Comparison of ENCODE assay signal across 17 mouse cellular contexts in the genomic region with DNA sequence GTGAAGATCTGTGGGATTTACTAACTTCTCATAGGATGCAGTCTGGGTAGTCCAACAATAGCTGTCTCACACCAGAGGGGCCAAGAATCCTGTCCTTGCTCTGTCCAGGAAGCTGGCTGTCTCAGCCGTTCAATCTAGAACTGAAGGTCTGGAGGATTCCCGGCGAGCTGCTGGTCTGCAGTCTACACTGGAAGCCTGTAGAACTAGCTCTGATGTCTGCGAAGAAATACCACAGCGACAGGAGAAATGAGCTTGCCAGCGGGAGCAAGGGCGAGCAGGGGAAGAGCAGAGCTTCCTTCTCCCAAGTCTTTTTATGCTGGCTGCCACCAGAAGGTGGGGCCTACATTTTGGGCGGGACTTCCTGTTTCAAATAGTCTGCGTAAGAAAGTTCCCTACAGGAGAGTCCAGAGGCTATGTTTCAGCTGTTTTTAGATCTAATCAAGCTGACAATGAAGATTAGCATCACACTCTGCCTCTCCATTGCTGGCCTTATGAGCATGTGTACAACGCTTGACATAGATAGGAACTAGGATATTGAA.
DNase-seq lines count a peak whose midpoint lies in the region; ATAC-seq and TF ChIP-seq lines count a peak whose summit lies in the region.
"Had no signal": no experiment of that assay in that cellular context is flagged by ENCODE, and none has a peak within 500 bp of the region (broad histone marks: within the 10 kb centered on the region; RNA-seq: fewer than 3 reads in every experiment).

No protein-coding gene starts in this region.

- H3K9me3 ChIP-seq in kidney, embryonic 14.5 days (ENCODE audit: control insufficient read depth, low read length) = no peaks in the 10 kb centered on the region
- H3K9me3 ChIP-seq in limb, embryonic 10.5 days (replicated peaks) = no peaks in the 10 kb centered on the region
- no peaks in the 10 kb centered on the region for H3K9me3 ChIP-seq in hindbrain, embryonic 12.5 days (replicated peaks)
- H3K9me3 ChIP-seq: embryonic facial prominence, embryonic 13.5 days had no signal

- TF ChIP-seq CTCF in kidney, adult 2 months (conservative IDR thresholded peaks at IDR 0.05; ENCODE audit: insufficient read depth, insufficient read length, low read depth, low read length) = no peak

- no peaks in the 10 kb centered on the region for H3K36me3 ChIP-seq in kidney, adult 2 months (ENCODE audit: control insufficient read depth, insufficient read depth, low read length)
- H3K36me3 ChIP-seq in kidney, embryonic 14.5 days (ENCODE audit: control insufficient read depth, insufficient read depth, low read length) = no peaks in the 10 kb centered on the region
- H3K36me3 ChIP-seq in limb, embryonic 10.5 days = no peaks in the 10 kb centered on the region
- no peaks in the 10 kb centered on the region for H3K36me3 ChIP-seq in hindbrain, embryonic 12.5 days
- H3K36me3 ChIP-seq: embryonic facial prominence, embryonic 13.5 days had no signal

- ATAC-seq in CD4-positive, CD25-positive, alpha-beta regulatory T cell, adult 4 months = no peak
- ATAC-seq in kidney, embryonic 14.5 days (ENCODE audit: low FRiP score, low TSS enrichment) = no peak
- ATAC-seq in hindbrain, embryonic 12.5 days (ENCODE audit: low FRiP score) = no peak
- ATAC-seq: activated CD4-positive, CD25-positive, alpha-beta regulatory T cell, adult 4 months; intestine, postnatal 0 days had no signal

- 71% methylated on average over 10 of the region's 10 CpGs for WGBS in kidney, adult 2 months
- WGBS in kidney, embryonic 14.5 days = 79% methylated on average over 10 of the region's 10 CpGs
- 87% methylated on average over 10 of the region's 10 CpGs for WGBS in limb, embryonic 10.5 days
- 89% methylated on average over 10 of the region's 10 CpGs for WGBS in hindbrain, embryonic 12.5 days

- no peak overlapping the region for H3K27ac ChIP-seq in kidney, adult 2 months (ENCODE audit: insufficient read depth, low read depth, low read length)
- no peak overlapping the region for H3K27ac ChIP-seq in kidney, embryonic 14.5 days (ENCODE audit: low read depth, low read length)
- H3K27ac ChIP-seq in limb, embryonic 10.5 days = no peak overlapping the region
- no peak overlapping the region for H3K27ac ChIP-seq in hindbrain, embryonic 12.5 days
- H3K27ac ChIP-seq: embryonic facial prominence, embryonic 13.5 days; heart, adult 2 months; hindbrain, embryonic 14.5 days had no signal

- H3K4me3 ChIP-seq in kidney, adult 2 months (ENCODE audit: insufficient read depth, low read depth, low read length) = peak overlapping the region; percentile 7; the same call in 1 of the 2 replicates
- no peak overlapping the region for H3K4me3 ChIP-seq in kidney, embryonic 14.5 days (ENCODE audit: low read length)
- H3K4me3 ChIP-seq in limb, embryonic 10.5 days = no peak overlapping the region
- H3K4me3 ChIP-seq in hindbrain, embryonic 12.5 days = no peak overlapping the region
- H3K4me3 ChIP-seq: embryonic facial prominence, embryonic 13.5 days; heart, adult 2 months had no signal

- peak; percentile 39 for DNase-seq in CD4-positive, CD25-positive, alpha-beta regulatory T cell, adult 2 months (ENCODE audit: low read depth, low spot score)
- DNase-seq in kidney, adult 2 months = peak; percentile 33
- DNase-seq in 416B (ENCODE audit: low read depth) = peak; percentile 9
- peak; percentile 31 for DNase-seq in kidney, postnatal 10 days
- DNase-seq in limb, embryonic 10.5 days (ENCODE audit: low spot score) = no peak
- DNase-seq: cerebellum, adult 9-10 months; heart, adult 2 months; lung, adult 2 months; midbrain, embryonic 14.5 days; thymus, adult 18-20 months had no signal

- H3K4me1 ChIP-seq in kidney, adult 2 months (ENCODE audit: control insufficient read depth, insufficient read depth, low read length) = no peaks in the 10 kb centered on the region
- no peaks in the 10 kb centered on the region for H3K4me1 ChIP-seq in kidney, embryonic 14.5 days (ENCODE audit: control insufficient read depth, insufficient read depth, low read length)
- H3K4me1 ChIP-seq in limb, embryonic 10.5 days = peaks cover 15% of the 10 kb centered on the region
- H3K4me1 ChIP-seq in hindbrain, embryonic 12.5 days = peaks cover 7% of the 10 kb centered on the region
- H3K4me1 ChIP-seq: embryonic facial prominence, embryonic 13.5 days had no signal

- TF ChIP-seq POLR2A in kidney, adult 2 months (IDR thresholded peaks at IDR 0.05; ENCODE audit: low read depth, low read length) = no peak

- no peak overlapping the region for H3K9ac ChIP-seq in kidney, embryonic 14.5 days (ENCODE audit: low read depth, low read length)
- H3K9ac ChIP-seq in hindbrain, embryonic 12.5 days = no peak overlapping the region
- H3K9ac ChIP-seq: embryonic facial prominence, embryonic 13.5 days; hindbrain, embryonic 14.5 days had no signal

- H3K27me3 ChIP-seq in kidney, adult 2 months (replicated peaks; ENCODE audit: control insufficient read depth, insufficient read depth, low read length) = no peaks in the 10 kb centered on the region
- H3K27me3 ChIP-seq in kidney, embryonic 14.5 days (ENCODE audit: control insufficient read depth, insufficient read depth, low read length) = no peaks in the 10 kb centered on the region
- no peaks in the 10 kb centered on the region for H3K27me3 ChIP-seq in limb, embryonic 10.5 days (ENCODE audit: low read depth, poor library complexity, severe bottlenecking)
- no peaks in the 10 kb centered on the region for H3K27me3 ChIP-seq in hindbrain, embryonic 12.5 days
- H3K27me3 ChIP-seq: embryonic facial prominence, embryonic 13.5 days had no signal

- no peak overlapping the region for H3K4me2 ChIP-seq in kidney, embryonic 14.5 days (replicated peaks; ENCODE audit: low read depth, low read length)
- H3K4me2 ChIP-seq in hindbrain, embryonic 12.5 days (replicated peaks) = no peak overlapping the region
- H3K4me2 ChIP-seq: embryonic facial prominence, embryonic 13.5 days; hindbrain, embryonic 14.5 days had no signal
